Mouse (Mus musculus): Measurements from ENCODE around the gene Cmip.

The Cmip gene

DNA sequence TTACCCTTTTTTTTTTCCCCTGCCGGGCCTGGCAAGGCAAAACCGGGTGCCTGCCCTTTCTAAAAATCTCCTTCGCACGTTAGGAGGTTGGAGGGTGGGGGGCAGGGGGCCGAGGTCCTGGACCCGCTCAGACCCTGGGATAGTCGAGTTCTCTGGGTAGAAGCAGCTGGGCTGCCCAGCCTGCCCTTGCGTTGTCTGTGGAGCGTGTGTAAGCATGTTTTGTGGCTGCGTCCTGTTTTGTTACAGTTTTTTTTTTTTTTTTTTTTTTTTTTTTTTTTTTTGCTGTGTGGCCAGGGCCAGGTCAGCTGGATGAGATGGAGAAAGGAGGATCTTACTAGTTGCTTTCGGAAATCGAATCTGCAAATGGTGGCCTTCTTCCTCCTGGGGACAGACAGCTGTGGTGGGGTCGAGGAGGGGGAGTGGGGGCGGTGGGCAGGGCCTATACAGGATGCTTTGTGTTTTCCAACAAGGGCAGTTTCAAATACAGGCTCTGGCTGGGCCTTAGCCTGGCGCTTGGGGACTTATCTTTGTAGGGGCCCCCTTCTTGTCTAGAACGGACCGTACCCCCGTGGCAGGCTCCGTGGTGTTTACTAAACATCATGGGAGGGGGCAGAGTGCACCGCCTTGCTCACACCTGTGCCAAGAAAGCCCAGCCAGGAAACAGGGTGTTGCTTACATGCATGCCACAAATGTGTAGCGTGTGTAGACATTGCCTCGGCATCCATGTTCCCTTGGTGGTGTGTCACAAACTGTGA lies 1.1 kb downstream of the Cmip start:
- DNase-seq (ENCODE audit: low spot score in 2 of 2): no peak

DNA sequence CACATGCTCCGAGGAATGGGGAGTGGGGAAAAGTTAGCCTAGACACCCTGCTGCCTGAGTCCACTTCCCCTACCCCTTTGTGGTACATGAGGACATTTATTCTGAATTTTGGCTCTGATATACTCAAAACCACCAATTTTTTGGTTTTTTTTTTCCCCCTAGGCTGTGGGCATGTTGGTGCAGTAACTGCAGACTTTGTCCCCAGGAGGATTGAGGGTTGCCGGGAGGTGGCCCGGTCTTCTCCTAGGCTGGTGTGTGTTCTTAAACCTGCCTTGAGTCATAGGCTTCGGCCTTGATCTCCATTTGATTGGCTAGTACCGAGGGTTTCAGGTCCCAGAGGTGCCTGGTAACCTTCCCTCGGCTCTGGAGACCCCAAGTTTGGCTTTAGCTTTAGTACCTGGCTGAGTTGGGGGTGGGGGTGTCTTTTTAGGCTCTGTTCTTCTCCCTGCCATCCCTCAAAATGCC lies 1.7 kb downstream of the Cmip start:
- no peak for DNase-seq (ENCODE audit: low spot score in 2 of 2)

DNA sequence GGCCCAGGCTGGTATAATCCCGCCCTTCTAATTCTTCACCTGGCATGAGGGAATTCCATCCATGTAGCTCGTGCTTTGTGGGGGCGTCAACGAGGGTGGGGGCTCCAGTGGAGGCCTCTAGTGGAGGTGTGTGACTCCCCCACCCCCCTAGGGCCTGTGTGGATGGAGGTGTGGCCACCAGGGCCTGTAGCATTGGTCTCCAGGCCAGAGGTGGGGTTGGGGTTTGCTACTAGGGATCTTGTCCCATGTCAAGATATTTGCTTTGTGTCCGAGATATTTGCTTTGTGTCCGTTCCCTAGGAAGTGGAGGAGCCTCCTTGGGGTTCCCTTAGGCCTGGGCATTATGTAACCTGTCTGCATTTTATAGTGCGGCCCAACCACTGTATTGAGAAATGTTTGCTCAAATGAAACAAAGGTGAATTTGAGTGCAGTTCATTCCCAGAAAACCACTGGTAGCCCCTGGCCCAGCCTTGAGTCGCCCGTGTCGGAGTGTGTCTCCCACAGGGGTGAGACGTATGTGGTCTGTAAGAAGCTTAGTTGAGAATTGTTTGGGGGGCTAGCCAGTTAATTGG lies 2.7 kb downstream of the Cmip start:
- no peak for DNase-seq (ENCODE audit: low spot score in 2 of 2)

DNA sequence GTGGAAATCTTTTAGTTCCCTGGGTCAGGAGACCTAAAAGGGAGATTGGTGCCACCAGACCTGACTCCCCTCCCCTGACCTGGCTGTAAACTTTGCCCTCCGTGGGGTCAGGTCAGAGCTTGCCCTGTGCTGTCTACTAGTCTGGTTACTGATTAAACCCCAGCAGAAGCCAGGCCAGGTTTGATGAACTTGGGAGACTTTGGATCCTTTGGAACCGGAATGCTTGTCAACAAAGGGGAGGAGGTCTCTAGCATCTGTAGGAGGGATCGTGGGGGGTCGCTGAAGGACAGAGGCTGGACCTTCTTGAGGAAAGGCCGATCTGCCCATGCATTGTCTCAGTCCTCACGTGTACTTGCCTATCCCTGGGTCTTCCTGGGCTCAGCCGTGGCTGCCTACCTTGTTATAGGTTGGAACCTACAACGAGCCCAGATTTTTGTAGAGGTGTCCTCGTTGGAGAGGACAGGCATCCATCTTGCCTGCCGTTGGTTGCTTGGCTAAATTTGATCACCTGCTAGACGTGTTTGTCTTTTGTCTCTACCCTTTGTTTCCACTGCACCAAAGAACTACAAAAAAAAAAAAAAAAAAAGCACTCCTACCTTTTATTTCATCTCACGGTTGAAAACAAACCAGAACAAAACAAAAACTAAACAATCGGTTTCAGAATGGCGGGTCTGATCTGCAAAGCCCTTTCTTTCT lies 3.5 kb downstream of the Cmip start:
- DNase-seq (ENCODE audit: low spot score in 2 of 2): no peak

DNA sequence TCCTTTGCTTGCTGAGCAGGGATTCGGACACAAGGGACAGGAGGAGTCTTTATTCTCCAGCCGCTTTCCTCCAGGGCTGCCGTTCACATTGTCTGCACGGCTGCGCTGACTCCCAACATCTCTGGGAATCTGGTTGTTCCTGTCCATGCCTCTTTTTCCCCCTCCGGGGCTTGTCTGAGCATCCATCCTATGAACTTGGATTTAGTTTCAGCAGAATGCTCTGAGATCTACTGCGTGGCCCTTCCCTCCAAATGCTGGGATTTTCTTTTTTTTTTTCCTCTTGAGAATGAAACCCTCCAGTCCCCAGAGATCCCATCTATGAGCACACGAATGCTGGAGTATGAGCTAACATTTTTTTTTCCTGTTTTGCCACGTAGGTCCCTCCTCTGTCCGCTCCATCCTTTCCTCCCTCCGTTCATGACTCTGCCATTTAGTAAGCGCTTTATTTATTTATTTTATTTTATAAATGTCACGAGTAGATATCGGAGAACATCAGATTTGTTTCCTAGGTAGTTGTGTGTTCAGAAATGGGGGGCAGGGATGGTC lies 4.1 kb downstream of the Cmip start:
- DNase-seq (ENCODE audit: low spot score in 2 of 2): no peak

DNA sequence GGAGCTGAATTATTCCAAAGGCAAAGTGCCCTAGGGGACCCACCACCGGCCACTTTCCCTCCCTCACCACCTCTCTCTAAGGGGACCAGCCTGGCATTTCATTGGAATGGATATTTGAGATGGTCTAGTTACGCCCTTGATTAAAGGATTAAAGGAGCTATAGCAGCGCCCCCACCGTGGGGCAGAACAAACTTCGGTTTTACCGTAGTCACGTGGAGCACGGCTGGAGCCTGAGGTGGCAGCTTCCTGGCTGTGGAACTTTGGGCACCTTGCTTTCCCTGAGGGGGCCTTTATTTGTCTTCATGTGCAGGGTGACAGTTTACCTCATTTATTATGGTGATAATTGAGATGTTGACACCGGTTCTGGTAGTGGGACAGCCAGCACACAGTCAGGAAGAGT lies 4.8 kb downstream of the Cmip start:
- no peak for DNase-seq (ENCODE audit: low spot score in 2 of 2)

DNA sequence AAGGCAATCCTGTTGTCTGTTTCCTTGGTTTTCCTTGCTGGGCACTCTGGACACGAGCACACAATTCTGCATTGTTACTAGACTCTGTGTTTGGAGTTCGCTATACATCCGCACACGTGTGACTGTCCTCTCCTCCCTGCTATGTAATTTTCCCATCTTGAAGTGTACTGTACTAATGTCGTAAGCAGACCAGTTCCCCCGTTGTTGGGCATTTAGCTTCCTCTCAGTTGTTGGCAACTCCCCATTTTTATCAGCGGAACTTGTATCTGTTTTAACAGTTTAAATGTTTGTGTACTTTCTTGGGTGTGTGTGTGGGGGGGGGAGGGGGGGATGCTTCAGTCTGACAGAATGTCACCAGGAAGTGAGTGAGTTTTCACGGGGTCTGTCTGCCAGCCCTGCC lies 5.8 kb downstream of the Cmip start:
- no peak for DNase-seq (ENCODE audit: low spot score in 2 of 2)

DNA sequence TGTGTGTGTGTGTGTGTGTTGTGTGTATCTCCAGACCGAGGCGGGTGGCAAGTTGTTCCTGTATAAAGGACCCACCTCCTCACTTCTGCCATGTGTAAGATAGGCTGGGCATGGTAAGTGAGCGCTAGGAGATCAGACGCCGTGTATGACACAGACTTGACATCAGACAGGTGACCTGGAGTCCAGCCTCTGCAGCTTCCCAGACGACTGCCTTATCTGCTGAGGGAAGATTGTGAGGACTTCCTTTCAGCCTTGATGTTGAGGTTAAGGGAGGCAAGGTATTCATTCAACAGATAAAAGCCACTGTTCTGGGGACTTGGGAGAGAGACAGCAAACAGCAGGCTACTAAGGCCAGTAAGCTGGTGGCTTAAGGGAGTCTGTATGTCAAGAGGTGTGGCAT lies 6.6 kb downstream of the Cmip start:
- no peak for DNase-seq (ENCODE audit: low spot score in 2 of 2)

DNA sequence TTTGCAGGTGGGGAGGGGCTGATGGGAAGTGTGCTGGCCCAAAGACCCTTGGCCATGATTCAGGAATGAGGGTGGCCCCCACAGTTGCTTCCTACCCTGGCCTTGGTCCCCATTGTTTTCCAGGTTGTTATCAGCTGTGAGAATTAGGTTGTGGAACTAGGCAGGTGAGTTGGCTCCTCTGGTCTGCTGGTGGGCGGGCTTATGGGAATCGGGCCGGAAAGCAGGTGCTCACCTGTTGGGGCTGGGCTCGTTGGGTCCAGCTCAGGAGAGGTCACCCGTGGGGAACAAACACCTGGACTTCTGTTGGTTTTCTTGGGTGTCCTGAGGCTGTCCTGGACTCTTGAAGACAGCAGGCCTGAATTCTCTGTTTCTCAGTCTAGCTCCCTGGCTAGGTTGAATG lies 8.2 kb downstream of the Cmip start:
- no peak for DNase-seq (ENCODE audit: low spot score in 2 of 2)

DNA sequence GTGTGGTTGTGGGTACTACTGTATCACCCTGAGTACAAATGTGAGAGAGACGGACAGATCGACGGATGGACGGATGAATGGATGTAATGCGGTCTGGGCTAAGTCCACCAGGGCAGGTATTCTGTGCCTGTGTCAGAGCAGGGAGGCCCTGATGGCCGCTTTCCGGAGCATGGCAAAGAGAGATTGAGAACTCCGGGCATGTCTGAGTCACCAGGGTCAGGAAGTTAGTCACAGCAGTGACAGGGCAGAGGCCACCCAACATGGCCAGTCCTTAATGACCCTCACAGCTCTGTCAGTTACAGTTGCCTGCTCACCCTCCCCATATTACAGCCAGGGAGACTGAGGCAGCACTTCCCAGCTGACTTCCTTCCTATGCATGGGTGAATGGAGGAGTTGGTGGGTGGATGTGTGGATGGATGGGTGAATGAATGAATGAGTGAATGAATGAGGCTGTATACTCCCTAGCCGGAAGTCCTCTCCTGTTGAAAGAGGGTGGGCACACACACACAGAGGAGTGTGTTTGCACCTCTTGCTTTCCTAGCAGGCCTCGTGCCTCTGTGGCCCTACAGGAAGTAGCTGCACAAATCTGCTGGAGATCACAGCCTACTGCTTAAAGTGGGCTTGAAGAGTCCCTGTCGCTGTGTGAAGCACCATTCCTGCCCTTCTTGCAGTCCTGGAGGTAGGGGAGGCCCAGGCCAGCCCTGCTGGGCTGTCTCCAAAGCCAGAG lies 10.7 kb downstream of the Cmip start:
- no peak for DNase-seq (ENCODE audit: low spot score in 2 of 2)

DNA sequence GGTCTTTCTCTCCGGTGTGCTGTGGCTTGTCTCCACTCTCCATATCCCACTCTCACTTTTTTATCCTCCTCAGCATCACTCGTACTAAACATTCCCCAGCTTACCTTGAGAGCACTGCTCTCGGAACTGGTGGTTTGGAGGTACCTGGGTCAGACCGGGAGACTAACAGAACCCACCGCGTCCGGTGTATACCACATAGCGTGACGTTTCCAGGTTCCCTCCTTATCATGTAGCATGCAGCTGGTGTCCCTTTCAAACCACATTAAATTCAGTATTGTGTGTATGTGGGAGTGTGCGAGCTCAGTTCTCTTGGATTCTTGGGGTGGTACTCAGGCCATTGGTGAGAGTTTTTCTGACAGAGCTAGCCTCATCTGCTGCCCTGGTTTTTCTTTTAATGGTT lies 21.4 kb downstream of the Cmip start:
- no peak for DNase-seq (ENCODE audit: low spot score in 2 of 2)

DNA sequence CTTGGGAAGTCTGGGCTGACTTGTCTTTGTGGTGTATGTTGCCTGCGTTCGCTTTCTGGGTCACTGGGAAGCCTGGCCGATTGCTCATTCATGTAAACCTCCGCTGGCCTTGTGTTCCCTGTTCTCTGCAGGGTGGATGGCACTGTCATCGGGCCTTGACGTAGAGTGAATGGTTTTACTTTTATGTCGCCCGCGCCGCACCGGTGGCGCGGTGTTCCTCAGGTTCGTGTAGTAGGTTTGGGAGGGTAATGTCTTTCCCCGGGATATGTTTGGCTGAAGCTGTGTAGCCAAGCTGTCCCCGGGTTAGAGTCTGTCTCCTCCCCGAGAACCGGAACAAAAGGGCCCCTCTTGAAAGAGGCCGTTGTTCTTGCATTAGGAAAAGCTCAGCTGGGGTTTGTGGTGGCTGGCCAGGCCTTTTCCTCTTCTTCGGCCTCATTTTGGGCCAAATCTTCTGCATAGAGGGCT lies 21.8 kb downstream of the Cmip start:
- peak in 1 of 2 experiments; percentile 69 for DNase-seq (ENCODE audit: low spot score in 2 of 2)

DNA sequence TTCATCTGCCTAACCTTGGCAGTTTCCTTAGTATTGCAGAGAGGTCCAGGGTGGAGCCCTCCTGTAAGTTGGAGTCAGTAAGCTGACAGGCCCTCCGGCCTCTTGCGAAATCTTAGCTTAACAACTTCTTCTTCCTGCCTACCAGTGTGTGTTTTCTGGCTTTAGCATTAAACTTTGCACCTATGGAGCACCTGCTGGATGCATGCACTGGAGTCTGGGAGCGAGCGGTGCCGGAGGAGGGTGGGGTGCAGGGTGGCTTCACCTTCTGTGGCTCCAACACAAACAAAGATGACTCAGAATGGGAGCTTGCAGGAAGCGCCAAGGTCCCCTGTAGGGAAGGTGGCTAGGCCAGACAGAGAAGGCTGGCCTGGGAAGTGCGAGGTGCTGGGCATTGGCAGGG lies 23.6 kb downstream of the Cmip start:
- no peak for DNase-seq (ENCODE audit: low spot score in 2 of 2)

DNA sequence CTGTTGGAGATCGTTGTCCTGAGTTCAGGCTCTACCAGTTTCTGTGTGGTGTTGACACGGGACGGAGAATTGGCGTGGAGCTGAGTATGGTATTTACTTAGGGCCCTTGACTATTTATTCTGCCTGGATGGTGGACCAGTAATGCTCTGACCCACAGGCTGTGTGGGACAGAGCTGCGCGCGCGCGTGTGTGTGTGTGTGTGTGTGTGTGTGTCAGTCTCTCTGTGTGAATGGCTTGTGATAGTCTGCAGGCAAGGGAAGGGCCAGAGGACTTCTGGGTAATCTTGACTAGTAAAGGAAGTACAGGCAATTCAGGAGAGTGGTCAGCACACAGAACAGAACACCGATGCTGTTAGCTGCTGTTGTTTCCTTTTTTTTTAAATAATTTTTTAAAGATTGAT lies 24.8 kb downstream of the Cmip start:
- DNase-seq (ENCODE audit: low spot score in 2 of 2): no peak

DNA sequence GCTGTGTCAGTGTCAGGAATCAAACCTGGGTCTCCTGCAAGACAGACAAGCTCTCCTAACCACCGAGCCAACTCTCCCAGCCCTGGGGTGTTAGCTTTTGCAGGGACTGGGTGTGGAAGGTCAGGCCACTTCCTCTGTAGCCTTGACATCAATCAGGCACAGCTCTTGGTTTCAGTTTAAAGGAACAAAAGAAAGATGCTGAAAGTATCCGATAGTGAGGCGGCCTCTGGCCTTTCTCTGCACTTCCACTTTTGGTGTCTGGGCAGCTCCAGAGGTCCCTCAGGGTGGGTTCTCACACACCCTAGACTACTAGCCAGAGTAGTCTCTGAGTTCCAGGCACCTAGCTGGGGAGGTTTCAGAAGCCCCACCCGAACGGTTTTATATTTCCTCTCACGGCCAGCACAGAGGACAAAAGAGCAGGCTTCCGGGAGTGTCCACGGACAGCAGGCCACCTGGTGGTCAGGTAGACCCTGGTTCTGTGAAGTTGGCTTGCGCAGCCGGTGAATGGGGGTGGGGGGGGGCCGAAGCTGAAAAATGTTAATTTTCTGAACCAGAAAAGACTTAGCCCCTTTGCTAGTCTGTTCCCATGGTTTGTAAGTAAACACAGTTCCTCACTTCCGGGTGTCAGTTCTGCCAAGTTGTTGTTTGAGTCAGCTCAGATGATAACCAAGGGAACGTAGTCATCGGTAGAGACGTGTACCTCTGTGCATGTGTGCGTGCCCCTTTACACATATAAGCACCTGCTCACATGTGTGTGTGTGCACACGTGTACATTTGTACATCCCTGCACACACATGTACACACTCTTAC lies 25.5 kb downstream of the Cmip start:
- no peak for DNase-seq (ENCODE audit: low spot score in 2 of 2)

DNA sequence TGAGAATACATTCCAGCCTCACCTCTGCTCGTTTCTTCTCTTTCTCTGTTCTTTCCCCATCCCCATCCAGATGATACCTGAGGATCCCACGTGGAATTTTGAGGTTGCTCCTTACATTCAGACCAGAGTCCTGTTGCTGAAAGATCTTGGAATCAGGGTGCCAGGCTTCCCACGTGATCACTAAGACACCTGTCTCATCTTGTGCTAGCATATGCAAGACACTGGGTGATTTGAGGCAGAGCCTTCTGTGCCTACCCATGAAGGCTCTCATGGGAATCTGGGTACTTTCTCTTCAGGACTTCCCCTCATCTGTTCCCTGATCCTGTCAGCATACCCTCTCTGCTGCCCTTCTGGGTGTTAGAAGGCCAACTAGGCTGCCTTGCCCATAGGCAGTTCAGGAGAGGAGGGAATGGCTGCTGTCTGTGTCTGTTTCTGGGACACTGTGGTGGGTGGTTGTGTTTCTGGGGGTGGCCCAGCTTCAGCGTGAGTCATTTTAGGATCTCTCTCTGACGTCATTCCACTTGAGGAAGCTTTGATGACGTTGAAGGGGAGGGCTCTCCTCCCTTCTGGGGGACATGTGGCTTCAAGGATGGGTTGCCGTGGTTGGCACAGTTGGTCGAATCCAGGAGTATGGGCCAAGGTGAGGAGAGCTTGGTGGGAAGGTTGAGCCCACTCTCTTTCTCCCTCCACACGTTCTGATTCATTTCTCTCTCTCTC lies 28.1 kb downstream of the Cmip start:
- DNase-seq (ENCODE audit: low spot score in 2 of 2): no peak

DNA sequence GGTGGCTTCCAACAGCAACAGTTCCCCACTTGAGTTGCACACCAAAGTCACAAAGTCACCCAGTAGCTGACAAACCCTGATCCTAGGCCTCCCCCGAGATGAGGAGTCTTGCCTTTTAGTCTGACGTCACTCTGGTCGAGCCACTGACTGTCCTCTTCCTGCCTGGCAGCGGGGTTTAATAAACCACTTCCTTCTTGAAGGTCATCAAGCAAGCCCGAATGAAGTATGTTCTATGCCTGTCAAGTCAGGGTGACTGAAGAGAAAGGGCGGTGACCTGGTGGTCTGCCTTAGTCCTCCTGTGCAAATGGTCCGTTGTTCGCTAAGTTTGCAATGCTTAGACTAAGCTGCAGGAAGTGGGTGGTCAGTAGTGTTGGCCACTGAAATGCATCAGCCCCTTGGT lies 31.1 kb downstream of the Cmip start:
- no peak for DNase-seq (ENCODE audit: low spot score in 2 of 2)

DNA sequence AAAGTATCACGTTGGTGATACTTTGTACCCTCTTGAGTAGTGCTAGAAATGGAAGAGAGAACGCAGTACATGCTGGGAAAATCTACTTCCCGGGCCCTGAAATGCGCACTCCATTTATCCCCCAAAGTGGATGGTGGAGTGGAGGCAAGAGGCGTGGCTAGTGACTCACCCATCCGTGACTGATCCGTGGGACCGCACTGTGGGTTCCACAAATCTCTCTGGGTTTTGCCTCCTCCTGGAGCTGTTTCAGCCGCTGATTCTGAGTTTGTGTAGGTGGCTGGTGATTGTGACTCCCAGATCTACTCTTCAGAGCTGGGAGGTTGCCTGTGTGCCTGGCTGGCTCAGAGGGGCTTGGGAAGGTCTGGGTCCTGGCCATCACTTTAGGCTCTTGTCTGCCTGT lies 32.2 kb downstream of the Cmip start:
- peak; percentile 50 to 75 for DNase-seq (ENCODE audit: low spot score in 2 of 2)

DNA sequence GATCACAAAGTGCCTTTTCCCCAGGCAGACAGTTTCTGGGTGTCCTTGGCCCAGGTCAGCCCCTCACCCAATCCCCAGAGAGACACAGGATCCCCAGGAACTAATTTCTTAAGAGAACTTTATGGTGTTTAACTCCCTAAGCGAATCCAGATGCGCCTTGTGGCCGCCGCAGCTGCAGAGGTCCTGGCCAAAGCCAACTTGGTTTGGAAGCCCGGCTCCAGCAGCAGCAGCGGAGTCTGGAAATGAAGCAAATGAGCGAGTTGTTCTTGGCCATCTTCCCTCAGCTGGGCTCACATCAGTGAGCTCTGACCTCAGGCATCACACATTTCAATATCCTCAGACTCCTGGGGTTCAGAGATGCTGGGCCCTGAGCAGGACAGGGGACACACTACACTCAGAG lies 33.6 kb downstream of the Cmip start:
- DNase-seq (ENCODE audit: low spot score in 2 of 2): no peak

DNA sequence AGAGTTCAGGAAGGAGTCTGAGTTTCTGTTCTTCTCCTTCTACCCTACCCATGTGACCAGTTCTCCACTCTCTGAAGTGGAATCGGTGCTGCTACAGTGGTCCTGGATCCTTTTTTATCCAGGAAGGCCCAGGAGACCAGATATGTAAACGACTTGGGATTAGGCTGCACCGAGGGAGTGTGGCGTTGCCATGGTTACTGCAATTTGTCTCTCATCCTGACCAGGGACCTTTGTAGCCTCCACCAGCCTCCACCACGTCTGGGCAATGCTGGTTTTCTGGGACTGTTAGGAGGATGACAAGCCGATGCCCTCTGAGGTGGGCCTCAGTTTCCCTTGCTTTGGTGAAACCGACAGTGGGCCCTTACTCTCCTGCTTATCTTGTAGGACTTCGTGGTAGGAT lies 35.4 kb downstream of the Cmip start:
- DNase-seq (ENCODE audit: low spot score in 2 of 2): no peak

DNA sequence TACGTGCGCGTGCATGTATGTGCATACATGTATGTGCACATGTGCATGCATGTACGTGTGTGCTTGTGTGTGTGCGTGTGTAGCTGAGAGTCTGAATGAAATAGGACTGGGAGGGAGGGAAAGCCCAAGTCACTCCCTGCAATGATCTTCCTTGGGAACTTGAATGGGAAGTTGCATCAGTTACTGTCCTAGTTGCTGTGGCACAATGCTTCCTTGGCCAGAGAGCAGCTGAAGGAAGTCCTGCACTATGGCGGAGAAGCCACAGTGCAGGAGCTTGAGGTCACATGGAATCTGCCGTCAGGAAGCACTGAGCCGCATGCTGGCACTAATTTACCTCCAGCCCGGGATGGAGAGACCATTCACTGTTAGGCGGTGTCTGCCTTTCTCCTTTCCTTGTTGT lies 37.9 kb downstream of the Cmip start:
- DNase-seq (ENCODE audit: low spot score in 2 of 2): no peak
